Mouse (Mus musculus) adrenal gland, adult (tissue): ENCODE measurements at regions not wholly inside any gene's neighbourhood (a gene's known extent, or its start where the extent isn't known, plus 50 kb on each side); places are given as distances from the start of the nearest gene placed in this dataset.

Source experiments
- DNase-seq, 2 experiments: peaks; one replicate each; pipeline ENCODE4 v3.0.0; 2022 to 2023; ENCODE audit warnings: low spot score in 1 of 2; ENCODE audit not compliant: inconsistent age in 2 of 2

GRCm38 (mm10) chr7:66593619-66594018, 95.8 kb downstream of the Asb7 start:
- no peak for DNase-seq

GRCm38 (mm10) chr7:66591594-66592290, 97.7 kb downstream of the Asb7 start:
- DNase-seq = no peak

DNA sequence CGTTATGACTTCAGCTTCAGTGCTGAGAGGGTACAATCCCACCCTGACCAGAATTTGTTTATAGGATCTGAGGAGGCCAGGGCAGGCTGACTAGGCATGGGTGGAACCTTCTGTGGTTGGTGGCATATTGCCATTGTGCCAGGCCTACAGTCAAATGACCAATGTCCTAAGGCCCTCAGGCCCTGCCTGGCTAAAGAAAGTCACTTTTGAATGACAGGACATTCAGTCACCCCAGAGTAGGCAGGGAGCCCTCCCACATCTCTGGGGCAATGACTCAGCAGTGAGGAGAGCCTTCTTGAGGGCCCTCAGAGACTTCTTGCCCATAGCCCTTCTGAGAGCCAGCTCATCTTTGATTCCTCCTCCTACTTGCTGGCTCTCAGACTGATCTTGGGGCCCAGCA, 102.9 kb downstream of the Asb7 start:
- DNase-seq = no peak

DNA sequence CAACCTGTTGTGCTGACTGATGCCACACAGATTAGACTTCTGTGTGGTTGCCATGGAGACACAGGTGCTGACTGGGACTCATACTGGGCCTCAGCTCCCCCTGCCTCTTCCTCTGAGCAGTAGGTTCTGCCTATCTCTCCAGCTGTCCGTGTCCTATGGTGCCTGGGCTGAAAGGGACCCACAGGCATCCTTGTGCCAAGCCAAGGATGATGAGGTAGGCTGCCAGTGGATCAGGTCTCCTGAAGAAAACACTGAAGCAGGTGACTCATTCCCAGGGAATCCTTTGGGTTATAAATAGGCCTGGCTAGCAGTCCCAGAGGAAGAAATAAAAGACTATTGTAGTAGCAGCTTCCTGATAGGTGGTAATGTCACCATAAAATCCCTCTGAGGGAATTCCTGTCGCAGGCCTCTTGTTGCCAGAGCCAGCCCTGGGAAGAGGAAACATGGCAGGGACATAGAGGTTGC, 108.7 kb downstream of the Asb7 start:
- peak in 1 of 2 experiments; percentile 36 for DNase-seq

DNA sequence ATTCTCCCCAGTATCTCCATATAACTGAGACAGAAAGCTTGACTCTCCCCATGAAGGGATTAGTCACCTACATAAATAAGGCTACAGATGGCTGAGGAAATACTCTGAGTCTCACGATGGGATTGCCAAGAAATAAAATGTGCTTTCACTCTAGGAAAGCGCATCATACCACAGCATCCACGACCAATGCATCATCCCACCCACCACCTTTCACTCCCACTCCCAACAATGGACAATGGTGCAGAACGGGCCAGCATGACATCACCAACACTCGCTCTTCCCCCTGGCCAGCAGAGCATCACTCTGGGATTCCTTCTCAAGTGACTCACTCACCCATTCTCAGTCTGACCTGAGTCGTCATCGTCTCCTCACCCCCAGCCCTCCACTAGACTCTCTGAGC, 113.1 kb downstream of the Asb7 start:
- DNase-seq = no peak

DNA sequence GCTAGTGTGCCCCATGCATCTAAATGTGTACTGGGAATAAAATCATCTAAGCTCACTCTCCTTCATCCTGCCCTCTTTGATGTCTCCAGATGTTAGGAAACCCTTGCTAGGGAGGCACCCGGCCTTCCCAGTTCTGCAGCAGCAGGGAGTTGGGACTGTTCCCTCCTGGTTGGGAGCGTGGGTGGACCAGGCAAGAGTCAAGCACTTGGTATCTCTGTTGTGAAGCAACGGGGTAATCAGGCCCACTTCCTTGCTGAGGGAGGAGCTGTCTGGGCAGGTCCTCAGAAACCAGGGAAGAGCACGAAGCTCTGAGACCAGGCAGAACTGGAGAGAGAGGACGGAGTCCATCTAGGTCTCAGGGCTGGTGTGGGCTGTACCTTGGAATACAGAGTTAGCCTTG, 117.9 kb downstream of the Asb7 start:
- no peak for DNase-seq

GRCm38 (mm10) chr7:66547694-66548093, 120.4 kb upstream of the Aldh1a3 start:
- no peak for DNase-seq

- DNase-seq = no peak
Measured at GRCm38 (mm10) chr7:66545184-66545583, 117.9 kb upstream of the Aldh1a3 start.

GRCm38 (mm10) chr7:66544352-66545053, 117.2 kb upstream of the Aldh1a3 start:
- no peak for DNase-seq

GRCm38 (mm10) chr7:66532596-66532995, 105.3 kb upstream of the Aldh1a3 start:
- no peak for DNase-seq

GRCm38 (mm10) chr7:66532048-66532447, 104.7 kb upstream of the Aldh1a3 start:
- DNase-seq = no peak

- DNase-seq = no peak
Measured at GRCm38 (mm10) chr7:66531111-66531510, 103.8 kb upstream of the Aldh1a3 start.

GRCm38 (mm10) chr7:66528881-66529280, 101.6 kb upstream of the Aldh1a3 start:
- DNase-seq = peak in 1 of 2 experiments; percentile 74

GRCm38 (mm10) chr7:66523959-66524358, 96.6 kb upstream of the Aldh1a3 start:
- no peak for DNase-seq

DNA sequence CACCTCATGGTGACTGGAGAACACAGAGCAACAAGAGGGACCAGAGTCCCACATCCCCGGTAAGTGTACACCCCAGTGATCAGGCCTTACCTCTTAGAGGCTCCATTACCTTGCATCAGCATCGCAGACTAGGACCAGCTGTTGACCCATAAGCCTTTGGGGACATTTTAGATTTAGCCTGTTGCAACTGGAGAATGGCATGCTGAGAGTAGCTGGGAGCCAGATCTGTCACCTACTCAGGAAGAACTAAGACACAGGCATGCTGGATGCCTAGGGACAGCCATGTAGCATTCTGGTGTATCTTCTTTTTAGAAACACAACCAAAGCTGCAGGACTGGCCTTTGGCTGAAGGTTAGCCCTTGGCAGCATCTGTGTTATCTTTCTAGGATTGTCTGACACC, 94.2 kb upstream of the Aldh1a3 start:
- DNase-seq = no peak

DNA sequence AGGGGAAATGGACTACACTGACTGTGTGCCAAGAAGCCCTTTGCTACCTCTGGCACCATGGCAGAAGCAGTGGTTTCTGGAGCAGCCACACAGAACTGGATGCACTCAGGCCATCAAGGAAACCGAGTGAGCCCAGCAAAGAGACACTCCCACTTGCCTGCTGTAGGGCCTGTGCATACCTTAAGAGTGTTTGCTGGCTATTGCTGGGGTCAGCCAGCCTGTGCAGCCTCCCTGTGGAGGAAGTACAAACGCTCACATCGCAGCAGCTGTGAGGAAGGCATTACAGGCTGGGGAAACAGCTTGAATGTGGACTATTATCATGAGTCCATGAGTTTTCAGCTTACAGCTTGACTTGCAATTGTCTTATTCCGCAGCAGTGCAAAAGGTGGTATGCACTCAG, 88.8 kb upstream of the Aldh1a3 start:
- peak; percentile 7 to 31 for DNase-seq

GRCm38 (mm10) chr7:66513411-66513810, 86.1 kb upstream of the Aldh1a3 start:
- no peak for DNase-seq

- no peak for DNase-seq
Measured at GRCm38 (mm10) chr7:66505734-66506133, 78.4 kb upstream of the Aldh1a3 start.

GRCm38 (mm10) chr7:66504519-66504918, 77.2 kb upstream of the Aldh1a3 start:
- no peak for DNase-seq

- no peak for DNase-seq
Measured at GRCm38 (mm10) chr7:66501425-66501824, 74.1 kb upstream of the Aldh1a3 start.

- no peak for DNase-seq
Measured at GRCm38 (mm10) chr7:66497480-66497879, 70.2 kb upstream of the Aldh1a3 start.

- DNase-seq = no peak
Measured at GRCm38 (mm10) chr7:66493216-66493885, 66.0 kb upstream of the Aldh1a3 start.
